Mouse (Mus musculus) cerebellum, adult 2 months (tissue): ENCODE results near the gene Ttl.

Experiments
- CTCF ChIP-seq: fragments of 200-500 bp; IDR thresholded peaks from 2 replicates; pipeline ENCODE4 v1.5.1; 2011; ENCODE audit warnings: low read depth, mild to moderate bottlenecking, control low read depth, low read length, moderate library complexity, borderline replicate concordance; ENCODE audit not compliant: insufficient read depth
- POLR2A ChIP-seq: fragments of 200-500 bp; IDR thresholded peaks from 2 replicates; pipeline ENCODE4 v1.6.1; 2011; ENCODE audit warnings: low read length, control low read depth, borderline replicate concordance; ENCODE audit not compliant: insufficient read depth

- TF ChIP-seq POLR2A, result peak; percentile 79; the same call in 1 of the 2 replicates
- no peak for TF ChIP-seq CTCF
These were observed 35.1 kb downstream of the Ttl start, which contains the start of gene Polr1b for GRCm38 (mm10) chr2:129100784-129101310.
